ENCODE assay signal across 8 mouse cellular contexts in genomic region chr10:81455181-81455895, GRCm38 (mm10). TPM values are rescaled to one million over a fixed set of nuclear protein-coding genes. Genes with fewer than 3 reads are reported as not detected.
A peak's percentile ranks its signal among the peaks of the same experiment; 100 is the strongest.
DNase-seq lines count a peak whose midpoint lies in the region; ATAC-seq and TF ChIP-seq lines count a peak whose summit lies in the region.

Gene Nfic (minus strand): TSS chr10:81455635.

- ATAC-seq in forebrain, postnatal 0 days, result no peak
- ATAC-seq in hindbrain, embryonic 11.5 days (ENCODE audit: low FRiP score), result no peak
- no peak for ATAC-seq in limb, embryonic 15.5 days (ENCODE audit: insufficient number of reproducible peaks, low FRiP score, low TSS enrichment, low read depth)

- H3K27me3 ChIP-seq in forebrain, postnatal 0 days (ENCODE audit: insufficient read depth, low read length), result peaks cover 35% of the 10 kb centered on the region
- peaks cover 67% of the 10 kb centered on the region for H3K27me3 ChIP-seq in hindbrain, embryonic 11.5 days (ENCODE audit: control insufficient read depth, insufficient read depth, low read length)
- H3K27me3 ChIP-seq in limb, embryonic 15.5 days, result peaks cover 99% of the 10 kb centered on the region

- H3K4me3 ChIP-seq in left cerebral cortex, adult 2 months, result no peak within 1 kb of the TSS
- no peak within 1 kb of the TSS for H3K4me3 ChIP-seq in forebrain, postnatal 0 days (ENCODE audit: low read depth, low read length)
- no peak within 1 kb of the TSS for H3K4me3 ChIP-seq in hindbrain, embryonic 11.5 days (ENCODE audit: low read depth, low read length)
- H3K4me3 ChIP-seq in limb, embryonic 15.5 days, result no peak within 1 kb of the TSS

- 63% methylated on average over 28 of the region's 28 CpGs for WGBS in forebrain, postnatal 0 days
- WGBS in hindbrain, embryonic 11.5 days, result 64% methylated on average over 28 of the region's 28 CpGs
- 56% methylated on average over 28 of the region's 28 CpGs for WGBS in limb, embryonic 15.5 days

- H3K36me3 ChIP-seq in forebrain, postnatal 0 days (ENCODE audit: insufficient read depth), result no peaks in the 10 kb centered on the region
- H3K36me3 ChIP-seq in hindbrain, embryonic 11.5 days (ENCODE audit: control insufficient read depth, insufficient read depth, low read length), result no peaks in the 10 kb centered on the region
- H3K36me3 ChIP-seq in limb, embryonic 15.5 days, result no peaks in the 10 kb centered on the region

- no peaks in the 10 kb centered on the region for H3K9me3 ChIP-seq in forebrain, postnatal 0 days (ENCODE audit: low read length)
- no peaks in the 10 kb centered on the region for H3K9me3 ChIP-seq in hindbrain, embryonic 11.5 days (ENCODE audit: control insufficient read depth, low read length)
- H3K9me3 ChIP-seq in limb, embryonic 15.5 days, result no peaks in the 10 kb centered on the region

- DNase-seq in left cerebral cortex, adult 2 months (ENCODE audit: extremely low spot score in 1 of 2, low spot score in 2 of 2), result peak; percentile 10
- no peak for DNase-seq in left cerebral cortex, adult 9 months (ENCODE audit: low spot score in 2 of 2)
- DNase-seq in adrenal gland, postnatal 14 days, result no peak
- DNase-seq in forebrain, postnatal 0 days, result no peak
- DNase-seq in hindbrain, embryonic 11.5 days (ENCODE audit: low spot score), result no peak
- DNase-seq in urinary bladder, postnatal 25 days (ENCODE audit: low spot score), result no peak
- no peak for DNase-seq in frontal cortex, postnatal 36 days (ENCODE audit: low spot score in 2 of 2)

- no peak within 1 kb of the TSS for H3K27ac ChIP-seq in left cerebral cortex, adult 2 months
- no peak within 1 kb of the TSS for H3K27ac ChIP-seq in forebrain, postnatal 0 days (ENCODE audit: low read depth, low read length)
- no peak within 1 kb of the TSS for H3K27ac ChIP-seq in hindbrain, embryonic 11.5 days (ENCODE audit: low read depth, low read length)
- no peak within 1 kb of the TSS for H3K27ac ChIP-seq in limb, embryonic 15.5 days

- no peak for TF ChIP-seq CTCF in left cerebral cortex, adult 2 months (IDR thresholded peaks at IDR 0.05)
- TF ChIP-seq CTCF in forebrain, postnatal 0 days (IDR thresholded peaks at IDR 0.05; ENCODE audit: low read depth), result no peak

- H3K4me2 ChIP-seq in forebrain, postnatal 0 days (ENCODE audit: low read depth), result no peak within 1 kb of the TSS
- H3K4me2 ChIP-seq in hindbrain, embryonic 11.5 days (replicated peaks; ENCODE audit: low read depth, low read length), result no peak within 1 kb of the TSS
- no peak within 1 kb of the TSS for H3K4me2 ChIP-seq in limb, embryonic 15.5 days

- H3K4me1 ChIP-seq in forebrain, postnatal 0 days (ENCODE audit: insufficient read depth), result no peaks in the 10 kb centered on the region
- 0 out of 2 replicates have a peak, but pooled peaks cover 2% of the 10 kb centered on the region for H3K4me1 ChIP-seq in hindbrain, embryonic 11.5 days (replicated peaks; ENCODE audit: control insufficient read depth, insufficient read depth, low read length)
- H3K4me1 ChIP-seq in limb, embryonic 15.5 days, result peaks cover 11% of the 10 kb centered on the region

- intact Hi-C loops in left cerebral cortex, adult 2 months (cut with DNase I), result no loop called here

- H3K9ac ChIP-seq in forebrain, postnatal 0 days, result no peak within 1 kb of the TSS
- no peak within 1 kb of the TSS for H3K9ac ChIP-seq in hindbrain, embryonic 11.5 days (ENCODE audit: low read depth, low read length)
- H3K9ac ChIP-seq in limb, embryonic 15.5 days, result no peak within 1 kb of the TSS

RNA-seq across cellular contexts. Expression of gene Nfic, which starts in this region (rescaled TPM):
- 10 to 100 TPM; 93.4 to 94.9 TPM for total RNA-seq in left cerebral cortex, adult 2 months (2021)
- 90.1 and 104 TPM in 2 replicates for total RNA-seq in adrenal gland, postnatal 14 days (2021)
- total RNA-seq in forebrain, postnatal 0 days (2014; rRNA removed), result 9.0 and 14.5 TPM in 2 replicates
- 14.8 and 23.1 TPM in 2 replicates for polyA plus RNA-seq in forebrain, postnatal 0 days (2015; fragmentation: Nextera tagmentation; extraction: Ambion mirVana)
- polyA plus RNA-seq in hindbrain, embryonic 11.5 days (2014; fragmentation: Nextera tagmentation; extraction: Ambion mirVana), result 10.9 and 11.9 TPM in 2 replicates
- polyA plus RNA-seq in limb, embryonic 15.5 days (2015; fragmentation: Nextera tagmentation; extraction: Ambion mirVana), result 138 and 146 TPM in 2 replicates

Comparison
In these comparisons a context has a peak if more than half of its experiments do, and no peak if none do; other contexts are left out.
1. DNase-seq: peak in left cerebral cortex, adult 2 months (2 of 2); none in left cerebral cortex, adult 9 months (0 of 2), adrenal gland, postnatal 14 days (single experiment), forebrain, postnatal 0 days (single experiment), hindbrain, embryonic 11.5 days (single experiment), urinary bladder, postnatal 25 days (single experiment) and frontal cortex, postnatal 36 days (0 of 2).